Mouse (Mus musculus) neural tube, embryonic 15.5 days (tissue): ENCODE measurements around the gene Tmtc2. TPM values are rescaled to one million over a fixed set of nuclear protein-coding genes. Genes with fewer than 3 reads are reported as not detected.
A peak's percentile ranks its signal among the peaks of the same experiment; 100 is the strongest.

ENCODE experiments used
- ATAC-seq: fragments of 200-750 bp; cut with Nextera tagmentation; 2 replicates; pipeline ENCODE4 v1.8.0; 2017; ENCODE audit warnings: mild to moderate bottlenecking, moderate TSS enrichment, moderate library complexity; ENCODE audit not compliant: low FRiP score
- H3K27ac ChIP-seq: fragments of 300-500 bp; sonication (generic); replicated peaks from 2 replicates; pipeline ENCODE4 v1.5.1; 2015; ENCODE audit warnings: mild to moderate bottlenecking, inconsistent platforms
- H3K27me3 ChIP-seq: fragments of 300-500 bp; sonication (generic); replicated peaks from 2 replicates; pipeline ENCODE4 v1.6.1; 2015; ENCODE audit warnings: inconsistent platforms
- H3K36me3 ChIP-seq: fragments of 300-500 bp; sonication (generic); 2 replicates; pipeline ENCODE4 v1.6.1; 2015; ENCODE audit warnings: inconsistent platforms
- H3K4me1 ChIP-seq: fragments of 300-500 bp; sonication (generic); 2 replicates; pipeline ENCODE4 v1.6.1; 2015; ENCODE audit warnings: inconsistent platforms
- H3K4me2 ChIP-seq: fragments of 300-500 bp; sonication (generic); 2 replicates; pipeline ENCODE4 v1.6.1; 2015; ENCODE audit warnings: inconsistent platforms, mild to moderate bottlenecking, moderate library complexity
- H3K4me3 ChIP-seq: fragments of 300-500 bp; sonication (generic); replicated peaks from 2 replicates; pipeline ENCODE4 v1.5.1; 2015; ENCODE audit warnings: mild to moderate bottlenecking, inconsistent platforms
- H3K9ac ChIP-seq: fragments of 300-500 bp; sonication (generic); replicated peaks from 2 replicates; pipeline ENCODE4 v1.6.1; 2015; ENCODE audit warnings: mild to moderate bottlenecking, inconsistent platforms
- H3K9me3 ChIP-seq: fragments of 300-500 bp; sonication (generic); replicated peaks from 2 replicates; pipeline ENCODE4 v1.6.1; 2016; ENCODE audit warnings: inconsistent platforms
- WGBS: fragments of 180-500 bp; shearing (Covaris S2); methylation state at CpG from one replicate; pipeline ENCODE4 v1.1.7; 2015; ENCODE audit warnings: mixed read lengths; 5-methylcytosine and 5-hydroxymethylcytosine counted together
- polyA plus RNA-seq: library from polyadenylated mRNA; unstranded; fragments of >200 nt; fragmentation: Nextera tagmentation; extraction: Ambion mirVana; gene quantifications from 2 replicates; pipeline ENCODE4 v1.2.1, GENCODE M21; 2015

Gene Tmtc2
- polyA plus RNA-seq, 1 experiment from 2014 or later, result 7.8 TPM

DNA sequence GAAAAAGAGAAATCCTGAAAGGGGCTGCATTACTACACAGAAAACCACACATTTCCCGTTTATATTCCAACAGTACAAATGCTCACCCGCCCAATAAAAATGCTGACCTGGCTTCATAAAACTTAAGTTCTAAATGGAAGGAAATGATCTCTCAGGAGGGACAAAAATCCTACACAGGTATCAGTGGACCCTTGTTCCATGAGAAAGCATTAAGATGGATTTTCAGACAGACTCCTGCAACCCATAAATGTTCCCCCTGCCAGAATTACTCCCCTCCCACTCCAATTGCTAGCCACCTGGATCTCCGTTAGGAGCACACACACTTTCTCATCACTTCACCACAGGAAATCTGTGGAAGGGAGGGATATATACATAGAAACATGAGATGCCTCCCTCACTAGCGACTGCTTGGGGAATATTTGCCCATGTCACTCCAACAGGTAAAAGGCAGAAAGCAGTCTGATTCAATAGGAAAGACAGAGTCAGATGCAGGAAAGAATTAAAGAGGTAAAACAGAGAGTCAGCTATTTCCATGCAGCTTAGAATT, 250.5 kb downstream of the Tmtc2 start:
- ATAC-seq, result no peak

DNA sequence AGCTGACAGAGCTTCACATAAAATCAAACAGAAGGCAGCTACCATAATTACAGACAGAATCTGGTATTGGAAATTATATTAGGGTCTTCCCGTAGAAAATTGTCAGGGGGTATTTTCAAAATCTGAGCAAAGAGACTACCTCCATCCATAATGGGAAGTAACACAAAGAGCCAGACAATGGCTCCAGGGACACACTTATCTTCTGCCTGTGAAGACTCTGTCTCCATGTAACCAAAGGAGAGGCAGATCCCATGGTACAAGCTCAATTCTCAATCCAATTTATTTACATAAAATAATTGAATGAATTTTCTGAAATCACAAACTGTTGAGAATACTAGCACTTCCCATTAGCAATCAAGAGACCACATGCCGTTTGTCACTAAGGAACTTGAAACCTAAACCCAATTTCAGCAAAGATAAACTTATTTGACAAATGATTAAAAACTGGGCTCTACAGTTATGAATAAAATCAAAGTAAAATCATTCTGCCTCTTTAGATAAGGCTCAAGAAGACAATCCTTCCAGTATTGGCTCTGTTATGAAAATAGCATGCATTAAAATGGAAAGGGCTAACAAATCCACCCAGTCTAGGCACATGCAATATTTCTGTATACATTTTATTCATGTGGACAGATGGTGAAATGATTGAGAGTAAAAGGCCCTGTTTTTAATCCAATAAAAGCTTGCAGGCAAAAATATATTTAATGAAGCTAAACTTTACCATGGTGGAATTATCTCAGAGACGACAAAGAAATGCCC, 254.8 kb downstream of the Tmtc2 start:
- H3K27me3 ChIP-seq, result no peaks in the 10 kb centered on the region
- no peak overlapping the region for H3K4me3 ChIP-seq
- H3K36me3 ChIP-seq, result peaks cover 10% of the 10 kb centered on the region
- no peaks in the 10 kb centered on the region for H3K9me3 ChIP-seq
- 33% methylated on average over 3 of the region's 3 CpGs for WGBS
- no peak overlapping the region for H3K27ac ChIP-seq
- no peak overlapping the region for H3K4me2 ChIP-seq
- H3K4me1 ChIP-seq, result peaks cover 7% of the 10 kb centered on the region; the same call in 1 of the 2 replicates
- H3K9ac ChIP-seq, result no peak overlapping the region
- ATAC-seq, result no peak

More for the DNA sequence above, 250.5 kb downstream of the Tmtc2 start:
- Histone ChIP-seq H3K9ac (no peak overlapping the region), H3K27me3 (no peaks in the 10 kb centered on the region), H3K9me3 (no peaks in the 10 kb centered on the region), H3K36me3 (peaks cover 10% of the 10 kb centered on the region), H3K27ac (no peak overlapping the region), H3K4me2 (no peak overlapping the region), H3K4me3 (no peak overlapping the region), H3K4me1 (peaks cover 7% of the 10 kb centered on the region; the same call in 1 of the 2 replicates)
- WGBS, result 78% methylated on average over 4 of the region's 4 CpGs

DNA sequence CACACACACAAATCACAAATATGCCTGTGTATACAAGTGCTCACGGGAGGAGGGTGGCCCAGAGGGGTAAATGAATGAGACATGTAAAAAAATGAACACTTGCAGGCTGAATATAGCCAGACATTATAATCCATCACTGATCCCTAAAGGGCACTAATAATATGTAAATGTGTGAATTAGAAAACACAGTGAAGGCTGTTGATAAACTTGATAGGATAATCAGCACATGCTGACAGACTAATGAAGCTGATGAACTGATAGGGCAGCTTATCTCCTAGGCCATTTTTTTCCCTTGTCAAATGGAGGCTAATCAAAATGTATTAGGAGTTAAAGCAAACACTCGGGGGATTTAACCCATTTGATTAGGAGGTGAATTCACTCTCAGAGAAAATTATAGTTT, 255.4 kb downstream of the Tmtc2 start:
- H3K9me3 ChIP-seq, result no peaks in the 10 kb centered on the region
- H3K4me2 ChIP-seq, result no peak overlapping the region
- peaks cover 10% of the 10 kb centered on the region for H3K36me3 ChIP-seq
- no peak for ATAC-seq
- H3K4me3 ChIP-seq, result no peak overlapping the region
- H3K27me3 ChIP-seq, result no peaks in the 10 kb centered on the region
- peaks cover 7% of the 10 kb centered on the region; the same call in 1 of the 2 replicates for H3K4me1 ChIP-seq
- 28% methylated on average over 2 of the region's 2 CpGs for WGBS
- H3K9ac ChIP-seq, result no peak overlapping the region
- H3K27ac ChIP-seq, result no peak overlapping the region

DNA sequence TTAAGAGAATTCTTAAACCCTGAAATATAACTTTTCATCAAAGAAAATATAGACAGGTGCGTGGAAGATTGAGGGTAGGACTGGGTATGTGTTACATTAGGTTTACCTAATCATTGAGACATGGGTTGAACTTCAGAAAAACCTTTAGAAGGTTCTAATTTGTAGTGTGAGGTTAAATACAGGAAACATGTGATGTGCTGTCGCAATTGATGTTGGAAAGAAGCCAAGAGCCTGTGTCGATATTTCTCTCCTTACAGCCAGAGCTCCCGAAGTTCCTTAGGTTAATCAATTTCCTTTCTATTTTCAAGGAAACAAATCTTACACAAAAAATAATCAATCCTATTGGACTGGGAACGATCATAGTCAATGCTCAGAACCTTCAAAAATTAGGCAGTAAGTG, 261.3 kb downstream of the Tmtc2 start:
- H3K9me3 ChIP-seq, result no peaks in the 10 kb centered on the region
- no peak overlapping the region for H3K4me3 ChIP-seq
- H3K27ac ChIP-seq, result no peak overlapping the region
- H3K9ac ChIP-seq, result no peak overlapping the region
- no peaks in the 10 kb centered on the region for H3K4me1 ChIP-seq
- no peak for ATAC-seq
- H3K36me3 ChIP-seq, result no peaks in the 10 kb centered on the region
- H3K4me2 ChIP-seq, result no peak overlapping the region
- no peaks in the 10 kb centered on the region for H3K27me3 ChIP-seq
- WGBS, result 81% methylated on average over 5 of the region's 5 CpGs

- no peaks in the 10 kb centered on the region for H3K36me3 ChIP-seq
- H3K9me3 ChIP-seq, result no peaks in the 10 kb centered on the region
- no peaks in the 10 kb centered on the region for H3K27me3 ChIP-seq
- H3K4me1 ChIP-seq, result no peaks in the 10 kb centered on the region
- no peak overlapping the region for H3K4me3 ChIP-seq
- no peak overlapping the region for H3K27ac ChIP-seq
- no peak overlapping the region for H3K4me2 ChIP-seq
- WGBS, result 66% methylated on average over 3 of the region's 3 CpGs
- H3K9ac ChIP-seq, result no peak overlapping the region
- no peak for ATAC-seq
Measured at GRCm38 (mm10) chr10:105297560-105297959, 276.7 kb downstream of the Tmtc2 start.

DNA sequence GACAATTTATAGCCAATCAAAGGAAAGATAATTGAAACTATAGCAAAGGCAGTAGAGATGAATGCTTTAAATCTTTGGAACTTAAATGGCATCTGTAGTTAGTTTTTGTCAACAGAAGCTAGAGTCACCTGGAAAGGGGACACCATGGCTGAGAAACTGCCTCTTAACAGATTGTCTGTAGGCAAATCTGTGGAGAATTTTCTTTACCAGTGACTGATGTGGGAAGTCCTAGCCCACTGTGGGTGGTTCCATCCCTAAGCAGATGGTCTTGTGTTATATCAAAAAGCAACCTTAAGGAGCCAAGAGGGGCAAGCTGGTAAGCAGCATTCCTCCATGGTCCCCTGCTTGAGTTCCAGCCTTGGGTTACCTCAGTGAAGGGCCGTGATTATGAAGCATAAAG, 281.3 kb downstream of the Tmtc2 start:
- Histone ChIP-seq H3K9ac (no peak overlapping the region), H3K4me3 (no peak overlapping the region), H3K36me3 (no peaks in the 10 kb centered on the region), H3K27me3 (no peaks in the 10 kb centered on the region), H3K9me3 (no peaks in the 10 kb centered on the region), H3K27ac (no peak overlapping the region), H3K4me2 (no peak overlapping the region), H3K4me1 (no peaks in the 10 kb centered on the region)
- WGBS, result 64% methylated on average over 1 of the region's 1 CpGs
- ATAC-seq, result no peak

- no peak overlapping the region for H3K9ac ChIP-seq
- H3K9me3 ChIP-seq, result no peaks in the 10 kb centered on the region
- H3K4me1 ChIP-seq, result peaks cover 7% of the 10 kb centered on the region
- ATAC-seq, result no peak
- no peak overlapping the region for H3K27ac ChIP-seq
- H3K27me3 ChIP-seq, result no peaks in the 10 kb centered on the region
- H3K4me3 ChIP-seq, result no peak overlapping the region
- no peak overlapping the region for H3K4me2 ChIP-seq
- WGBS, result 63% methylated on average over 2 of the region's 2 CpGs
- no peaks in the 10 kb centered on the region for H3K36me3 ChIP-seq
Measured at GRCm38 (mm10) chr10:105288472-105288871, 285.8 kb downstream of the Tmtc2 start.

DNA sequence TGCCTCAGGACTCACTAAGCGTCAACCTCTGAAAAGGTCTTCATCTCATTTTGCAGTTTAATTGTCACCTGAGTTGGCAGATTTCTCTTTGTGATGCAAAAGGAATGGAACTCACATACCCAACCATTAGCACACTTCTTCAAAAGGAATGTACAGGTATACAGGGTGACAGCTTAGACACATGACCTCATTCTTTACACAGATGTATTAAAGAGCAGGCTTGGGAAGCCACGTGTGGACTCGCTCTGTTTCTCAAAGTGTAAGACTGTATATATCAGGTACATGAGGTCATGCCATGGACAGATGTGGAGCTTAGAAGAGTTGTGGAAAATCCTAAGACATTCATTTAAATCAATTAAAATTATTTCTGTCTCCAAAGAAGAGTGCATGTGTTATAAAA, 286.7 kb downstream of the Tmtc2 start:
- no peak overlapping the region for H3K9ac ChIP-seq
- H3K4me3 ChIP-seq, result no peak overlapping the region
- 90% methylated on average over 3 of the region's 3 CpGs for WGBS
- no peaks in the 10 kb centered on the region for H3K27me3 ChIP-seq
- peaks cover 7% of the 10 kb centered on the region for H3K4me1 ChIP-seq
- H3K27ac ChIP-seq, result no peak overlapping the region
- no peak overlapping the region for H3K4me2 ChIP-seq
- H3K9me3 ChIP-seq, result no peaks in the 10 kb centered on the region
- no peaks in the 10 kb centered on the region for H3K36me3 ChIP-seq
- no peak for ATAC-seq

DNA sequence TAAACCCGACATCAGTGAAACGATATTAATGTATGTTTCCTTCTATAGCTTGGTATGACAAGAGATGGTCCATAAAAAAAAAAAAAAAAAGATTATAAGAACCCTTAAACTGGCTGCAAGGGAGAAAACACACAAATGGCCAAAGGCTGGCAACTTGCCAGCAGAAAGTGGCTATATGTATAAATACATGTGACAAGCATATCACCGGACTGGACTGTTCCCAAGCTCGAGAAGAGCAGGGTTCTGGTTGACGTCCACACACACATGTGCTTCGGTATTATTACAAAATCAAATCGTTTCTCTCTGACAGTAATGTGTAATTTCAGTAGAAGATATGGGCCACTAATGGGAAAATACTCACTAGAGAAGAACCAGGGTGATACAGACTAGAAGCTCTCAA, 287.2 kb downstream of the Tmtc2 start:
- H3K27me3 ChIP-seq, result no peaks in the 10 kb centered on the region
- H3K9me3 ChIP-seq, result no peaks in the 10 kb centered on the region
- H3K27ac ChIP-seq, result no peak overlapping the region
- no peak for ATAC-seq
- peaks cover 7% of the 10 kb centered on the region for H3K4me1 ChIP-seq
- no peak overlapping the region for H3K4me3 ChIP-seq
- H3K36me3 ChIP-seq, result no peaks in the 10 kb centered on the region
- no peak overlapping the region for H3K4me2 ChIP-seq
- no peak overlapping the region for H3K9ac ChIP-seq
- 82% methylated on average over 7 of the region's 7 CpGs for WGBS

DNA sequence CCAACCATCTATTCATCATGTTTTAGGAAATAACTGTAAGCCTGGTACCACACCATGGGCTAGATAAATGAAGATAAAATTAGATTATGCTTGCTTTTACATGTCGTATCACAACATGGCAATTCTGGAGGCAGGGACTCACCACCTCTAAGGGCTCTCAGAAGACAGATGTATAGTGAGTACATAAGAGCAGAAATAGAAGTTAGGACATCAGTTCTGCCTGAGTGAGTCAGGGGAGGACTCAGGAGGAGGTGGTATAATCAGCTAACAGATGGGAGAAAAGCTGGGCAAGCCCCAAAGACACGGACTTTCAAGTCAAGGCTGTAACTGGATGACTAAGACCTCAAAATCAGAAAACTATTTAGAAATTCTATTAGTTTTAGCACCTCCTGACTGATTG, 288.0 kb downstream of the Tmtc2 start:
- no peak for ATAC-seq
- 79% methylated on average over 2 of the region's 2 CpGs for WGBS
- Histone ChIP-seq H3K36me3 (no peaks in the 10 kb centered on the region), H3K27ac (no peak overlapping the region), H3K4me3 (no peak overlapping the region), H3K9me3 (no peaks in the 10 kb centered on the region), H3K4me2 (no peak overlapping the region), H3K9ac (no peak overlapping the region), H3K4me1 (peaks cover 7% of the 10 kb centered on the region), H3K27me3 (no peaks in the 10 kb centered on the region)

GRCm38 (mm10) chr10:105284171-105284570, 290.1 kb downstream of the Tmtc2 start:
- 47% methylated on average over 6 of the region's 6 CpGs for WGBS
- Histone ChIP-seq H3K4me1 (peaks cover 7% of the 10 kb centered on the region), H3K9me3 (no peaks in the 10 kb centered on the region), H3K4me2 (no peak overlapping the region), H3K36me3 (no peaks in the 10 kb centered on the region), H3K27me3 (no peaks in the 10 kb centered on the region), H3K9ac (no peak overlapping the region), H3K4me3 (no peak overlapping the region), H3K27ac (0 out of 2 replicates have a peak overlapping the region, but pooled peaks have one; percentile 13)
- no peak for ATAC-seq

GRCm38 (mm10) chr10:105280933-105281332, 293.3 kb downstream of the Tmtc2 start:
- H3K9me3 ChIP-seq, result no peaks in the 10 kb centered on the region
- no peak overlapping the region for H3K4me2 ChIP-seq
- H3K36me3 ChIP-seq, result no peaks in the 10 kb centered on the region
- no peak overlapping the region for H3K9ac ChIP-seq
- no peaks in the 10 kb centered on the region for H3K27me3 ChIP-seq
- no peak for ATAC-seq
- 91% methylated on average over 3 of the region's 3 CpGs for WGBS
- H3K27ac ChIP-seq, result no peak overlapping the region
- no peak overlapping the region for H3K4me3 ChIP-seq
- peaks cover 7% of the 10 kb centered on the region for H3K4me1 ChIP-seq
